Mouse (Mus musculus) erythroblast, embryonic 14.5 days (primary cell): ENCODE data around the gene Nefh.

Experiments used
- GATA1 ChIP-seq: IDR thresholded peaks from 2 replicates; pipeline ENCODE4 v1.6.1; 2012; ENCODE audit warnings: low read length, inconsistent platforms, mixed read lengths
- TAL1 ChIP-seq: IDR thresholded peaks from 3 replicates; pipeline ENCODE4 v1.6.1; 2012; ENCODE audit warnings: low read length, inconsistent platforms, mixed read lengths

GRCm38 (mm10) chr11:4984249-4984648 is 36.4 kb upstream of the Nefh start:
- TF ChIP-seq TAL1 (no peak), GATA1 (no peak)
